Mouse (Mus musculus): ENCODE measurements at regions not wholly inside any gene's neighbourhood (a gene's known extent, or its start where the extent isn't known, plus 50 kb on each side); places are given as distances from the start of the nearest gene placed in this dataset.

DNA sequence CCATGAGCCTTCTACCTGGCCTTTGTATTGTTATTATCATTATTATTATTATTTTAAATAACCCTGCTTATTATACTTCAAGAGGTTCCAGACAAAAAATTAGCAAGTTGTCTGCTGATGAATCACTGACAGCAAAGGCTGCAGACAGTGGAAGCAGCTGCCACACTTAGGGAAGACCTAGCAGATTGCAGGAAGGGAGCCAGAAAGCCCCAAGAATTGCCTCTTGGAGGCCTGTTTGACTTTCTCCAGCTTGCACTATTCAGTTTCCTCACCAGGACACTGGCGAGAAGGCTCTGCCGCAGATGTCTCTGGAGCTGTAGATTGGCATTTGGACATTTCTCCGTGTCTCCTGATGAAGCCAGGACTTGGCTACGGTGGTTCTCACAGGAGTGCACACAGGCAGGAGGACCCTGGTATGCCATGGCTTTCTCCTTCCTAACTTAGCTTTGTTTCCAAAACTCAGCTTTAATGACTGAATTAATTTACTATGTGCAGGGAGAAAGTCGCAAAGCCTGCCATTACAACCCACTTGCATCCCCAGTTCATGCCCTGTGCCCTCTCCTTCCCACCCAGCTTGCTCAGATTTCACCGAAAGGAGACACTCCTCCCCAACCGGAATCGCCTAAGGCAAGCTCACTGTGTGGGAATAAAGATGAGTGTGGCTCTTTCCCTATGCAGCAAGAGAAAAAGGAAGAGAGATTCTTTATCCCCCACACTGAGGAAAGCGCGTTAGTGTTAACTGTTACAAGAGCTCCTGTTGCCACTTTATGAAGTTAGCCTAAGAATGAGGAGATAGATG lies 193.3 kb upstream of the Trib2 start:
- ChIA-PET POLR2A (interaction anchor here in 1 of 4 experiments (1.4 kb wide), 1 partner anchor 10 kb away, joined by 3 read pairs; no protein-coding TSS in a partner anchor), CTCF (no interaction called here)

DNA sequence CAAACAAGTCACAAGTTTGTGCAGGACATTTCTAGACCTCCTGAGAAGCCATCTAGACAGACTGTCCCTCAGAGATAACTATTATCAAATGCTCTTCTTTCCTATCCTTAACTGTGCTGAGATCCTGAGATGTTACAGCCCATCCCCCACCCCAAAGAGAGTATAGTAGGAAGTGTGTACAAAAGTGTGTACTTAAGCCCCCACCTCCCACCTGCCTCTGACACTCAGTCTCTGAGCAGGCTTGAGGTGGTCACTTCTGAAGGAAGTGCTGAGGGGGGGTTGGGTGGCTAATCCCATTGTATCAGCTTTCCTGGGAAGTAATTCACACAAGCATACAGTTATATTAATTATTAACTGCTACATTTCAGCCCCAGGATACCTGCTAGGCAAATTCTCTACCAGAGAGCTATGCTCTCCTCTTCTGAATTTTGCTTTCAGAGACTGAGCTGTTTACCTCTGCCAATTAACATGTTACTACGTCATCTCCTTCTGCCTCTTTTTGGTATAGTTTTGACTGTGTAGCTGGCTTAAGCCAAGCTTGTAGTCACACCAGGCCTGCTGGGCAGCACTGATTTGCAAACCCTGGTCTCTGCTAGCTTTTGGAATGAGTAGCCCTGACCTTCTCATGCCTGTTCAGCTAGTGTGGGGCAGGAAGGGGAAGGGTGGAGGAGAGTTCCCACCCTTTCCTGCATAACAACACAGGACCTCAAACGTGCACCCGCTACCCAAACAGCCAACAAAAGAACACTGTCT lies 192.2 kb upstream of the Trib2 start:
- POLR2A ChIA-PET, result interaction anchor here in 1 of 4 experiments (1.4 kb wide), 1 partner anchor 9 kb away, joined by 3 read pairs; no protein-coding TSS in a partner anchor

GRCm38 (mm10) chr12:16008261-16008660 lies 191.5 kb upstream of the Trib2 start:
- CTCF ChIA-PET, result no interaction called here
- POLR2A ChIA-PET, result no interaction called here

More for the DNA sequence above, 192.2 kb upstream of the Trib2 start:
- CTCF ChIA-PET, result no interaction called here

DNA sequence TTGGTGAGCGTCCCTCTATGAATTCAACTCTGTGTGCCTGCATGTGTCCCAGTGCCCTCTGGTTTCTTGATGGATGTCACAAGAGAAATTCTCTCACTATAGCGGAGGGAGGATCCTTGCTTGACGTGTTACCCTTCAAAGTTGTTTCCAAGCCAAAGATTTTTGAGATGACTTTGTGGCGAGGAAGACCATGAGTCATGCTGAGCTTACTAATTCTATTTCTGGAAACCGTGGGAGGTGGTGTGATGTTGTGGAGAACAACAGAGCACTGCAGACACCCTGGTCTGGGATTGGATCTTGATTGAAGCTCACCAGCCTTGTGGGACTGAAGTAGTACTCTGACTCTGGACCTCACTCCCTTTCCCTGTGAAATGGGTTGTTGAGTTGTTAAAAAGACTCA lies 190.0 kb upstream of the Trib2 start:
- ChIA-PET POLR2A (interaction anchor here in 1 of 4 experiments (0.5 kb wide), 1 partner anchor 18 kb away, joined by 4 read pairs; no protein-coding TSS in a partner anchor), CTCF (no interaction called here)

DNA sequence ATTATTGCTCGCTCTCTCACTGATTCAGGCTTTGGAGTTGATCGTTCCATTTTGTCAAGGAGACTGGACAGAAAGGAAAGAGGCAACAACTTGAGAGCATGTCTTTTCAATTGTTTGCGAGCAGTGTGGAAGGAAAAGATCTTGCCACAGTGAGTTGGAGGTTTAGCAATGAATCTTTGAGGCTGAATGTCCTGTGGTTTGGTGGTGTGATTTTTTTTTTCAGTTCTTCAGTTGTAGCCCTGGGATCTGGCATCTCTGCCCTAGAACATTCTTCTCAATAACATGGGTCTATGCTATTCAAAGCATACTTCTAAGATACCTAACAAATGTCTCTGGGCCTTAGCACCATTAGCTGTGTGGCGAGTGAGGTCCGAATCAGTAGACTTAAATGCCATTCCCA lies 189.6 kb upstream of the Trib2 start:
- ChIA-PET CTCF (no interaction called here), POLR2A (no interaction called here)

- ChIA-PET CTCF (no interaction called here), POLR2A (interaction anchor here in 1 of 4 experiments (0.7 kb wide), 1 partner anchor 298 kb away, joined by 3 read pairs; no protein-coding TSS in a partner anchor)
Measured at GRCm38 (mm10) chr12:16001811-16002210, 185.1 kb upstream of the Trib2 start.

GRCm38 (mm10) chr12:16001225-16001624 lies 184.5 kb upstream of the Trib2 start:
- POLR2A ChIA-PET, result interaction anchor here in 1 of 4 experiments (0.7 to 0.8 kb wide), 2 partner anchors 108 to 299 kb away, joined by 3 read pairs; no protein-coding TSS in a partner anchor
- CTCF ChIA-PET, result no interaction called here

DNA sequence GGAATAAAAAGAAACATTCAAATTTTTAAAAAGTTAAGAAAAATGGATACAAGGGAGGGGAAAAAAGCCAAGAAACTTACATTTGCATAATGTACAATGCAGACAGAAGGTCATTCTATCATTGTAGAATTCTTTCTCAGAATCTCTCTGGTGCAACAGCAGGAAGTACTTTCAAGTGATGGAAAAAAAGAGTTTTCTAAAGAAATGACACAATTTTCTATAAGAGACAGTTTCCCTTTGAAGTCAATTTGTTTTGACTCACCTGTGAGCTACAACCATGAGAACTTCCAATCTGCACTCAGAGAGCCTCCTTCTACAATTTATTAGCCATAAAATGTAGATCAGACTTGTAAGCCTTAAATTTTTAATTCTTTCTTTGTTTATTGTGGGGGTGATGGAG lies 181.6 kb upstream of the Trib2 start:
- ChIA-PET CTCF (no interaction called here), POLR2A (interaction anchor here in 2 of 4 experiments (0.6 to 1.4 kb wide), 2 partner anchors 145 to 183 kb away, joined by 3 read pairs; no protein-coding TSS in a partner anchor)

- CTCF ChIA-PET, result no interaction called here
- POLR2A ChIA-PET, result no interaction called here
Measured at GRCm38 (mm10) chr12:15993866-15994265, 177.1 kb upstream of the Trib2 start.

DNA sequence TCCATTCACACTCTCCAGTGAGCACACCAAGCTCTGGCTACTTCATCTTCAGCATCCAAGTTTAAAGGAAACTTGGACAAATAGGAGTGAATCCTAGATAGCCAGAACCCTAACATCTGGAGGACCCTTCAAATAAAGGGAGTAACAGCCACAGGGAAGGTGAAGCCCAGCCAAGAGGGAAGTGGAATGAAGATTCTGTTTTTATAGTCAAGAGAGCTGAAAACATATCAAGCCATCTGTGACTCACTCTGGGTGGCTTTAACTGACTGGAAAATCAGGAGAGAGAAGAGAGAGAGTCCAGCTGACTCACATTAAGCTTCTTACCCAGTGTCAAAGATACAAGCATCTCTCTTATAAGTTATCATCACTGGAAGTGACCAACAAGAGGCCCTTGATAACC lies 169.6 kb upstream of the Trib2 start:
- POLR2A ChIA-PET, result interaction anchor here in 1 of 4 experiments (1.2 kb wide), 1 partner anchor 25 kb away, joined by 3 read pairs; no protein-coding TSS in a partner anchor
- CTCF ChIA-PET, result no interaction called here

- POLR2A ChIA-PET, result interaction anchor here in 1 of 4 experiments (0.7 kb wide), 1 partner anchor 26 kb away, joined by 3 read pairs; no protein-coding TSS in a partner anchor
- CTCF ChIA-PET, result no interaction called here
Measured at GRCm38 (mm10) chr12:15985649-15986048, 168.9 kb upstream of the Trib2 start.

DNA sequence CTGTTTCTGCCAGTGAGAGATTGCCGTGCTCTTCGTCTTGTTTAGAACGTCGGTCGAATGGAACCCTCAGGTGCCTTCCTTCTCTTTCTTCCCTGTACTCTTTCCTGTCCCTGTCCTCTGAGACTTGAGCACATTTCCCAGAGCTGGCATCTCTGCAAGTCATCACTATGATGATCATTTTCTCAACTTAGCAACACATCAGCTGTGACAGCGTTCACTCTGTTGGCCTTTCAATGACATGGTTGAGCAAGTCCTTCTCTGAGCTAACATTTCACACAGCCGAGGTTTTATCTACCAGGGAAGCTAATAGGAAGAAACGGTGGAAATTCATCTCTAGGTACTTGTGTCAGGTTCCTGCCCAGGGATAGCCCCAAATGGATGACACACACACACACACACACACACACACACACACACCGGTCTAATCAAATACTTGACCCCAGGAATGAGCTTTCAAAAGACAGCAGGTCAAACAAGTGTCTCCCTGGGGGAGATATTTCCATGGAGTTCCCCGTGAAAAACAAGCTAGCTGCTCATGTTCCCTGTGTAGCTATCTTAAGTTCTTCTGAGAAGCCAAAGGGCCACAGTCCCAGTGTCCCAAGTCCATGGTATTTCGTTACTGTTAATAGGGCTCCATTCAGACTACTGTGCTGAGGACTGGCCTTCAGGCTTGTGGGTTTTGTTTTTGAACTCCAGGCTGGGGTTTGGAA lies 167.0 kb upstream of the Trib2 start:
- ChIA-PET POLR2A (interaction anchor here in 1 of 4 experiments (0.7 kb wide), 1 partner anchor 24 kb away, joined by 3 read pairs; no protein-coding TSS in a partner anchor), CTCF (no interaction called here)

DNA sequence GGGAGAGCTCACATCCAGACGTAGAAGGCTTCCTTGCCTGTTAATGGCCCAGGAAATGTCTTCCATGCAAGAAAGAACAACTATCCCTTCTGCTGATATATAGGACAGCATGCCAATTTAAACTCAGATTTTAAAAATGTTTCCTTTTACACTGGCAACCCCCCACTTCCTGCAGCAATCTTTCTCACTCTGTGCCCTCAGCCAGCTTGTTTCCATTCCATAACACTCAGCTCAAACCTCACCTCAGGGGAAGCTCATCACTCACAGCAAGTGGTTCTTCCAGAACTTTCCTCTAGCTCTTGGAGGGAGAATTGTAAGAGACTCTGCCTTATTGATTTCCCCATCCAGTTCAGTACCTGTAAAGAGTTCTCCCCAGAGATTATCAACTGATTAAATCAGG lies 165.0 kb upstream of the Trib2 start:
- POLR2A ChIA-PET, result interaction anchor here in 1 of 4 experiments (0.7 kb wide), 1 partner anchor 73 kb away, joined by 3 read pairs; no protein-coding TSS in a partner anchor

DNA sequence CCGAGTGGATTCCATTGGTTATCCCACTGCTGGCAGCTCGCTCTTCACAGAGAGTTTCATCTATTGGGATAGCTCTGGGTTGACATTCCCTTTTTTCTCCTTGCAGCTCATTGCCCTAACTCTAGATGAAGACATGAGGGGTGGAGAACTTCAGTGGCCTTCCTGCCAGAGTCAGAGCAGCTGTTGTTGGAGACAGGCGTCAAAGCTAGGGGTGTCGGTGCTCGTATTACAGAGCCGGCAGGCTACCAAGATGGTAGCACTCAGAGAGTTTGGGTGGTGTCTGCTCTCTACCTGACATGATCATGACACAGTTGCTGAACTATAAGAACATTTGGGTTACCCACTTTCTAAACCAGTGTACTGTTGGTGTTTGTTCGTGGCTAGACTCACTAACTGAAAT lies 162.5 kb upstream of the Trib2 start:
- CTCF ChIA-PET, result interaction anchor here in 2 of 4 experiments (0.6 kb wide), 2 partner anchors 35 to 1847 kb away, joined by 3 read pairs; no protein-coding TSS in a partner anchor
- POLR2A ChIA-PET, result no interaction called here

More for the DNA sequence above, 165.0 kb upstream of the Trib2 start:
- CTCF ChIA-PET, result interaction anchor here in 1 of 4 experiments (0.6 kb wide), 1 partner anchor 10 kb away, joined by 9 read pairs; no protein-coding TSS in a partner anchor

DNA sequence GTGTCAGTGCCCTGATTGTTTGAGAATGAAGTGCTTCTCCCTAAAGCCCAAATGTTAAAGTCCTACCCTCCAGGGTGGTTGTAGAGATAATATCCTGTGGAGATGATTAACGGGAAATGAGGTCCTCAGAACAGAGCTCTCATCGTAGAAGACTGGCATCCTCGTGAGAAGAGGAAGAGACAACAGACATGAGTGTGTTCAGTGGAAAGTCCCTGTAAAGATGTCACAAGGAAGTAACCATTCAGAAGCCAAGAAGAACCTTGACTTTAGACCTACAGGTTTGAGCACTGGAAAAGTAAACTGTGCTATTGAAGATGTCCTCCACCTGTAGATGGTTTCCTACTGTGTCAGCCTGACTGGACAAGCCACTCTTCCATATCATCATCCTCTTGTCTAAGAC lies 155.1 kb upstream of the Trib2 start:
- ChIA-PET CTCF (interaction anchor here in 1 of 4 experiments (0.5 kb wide), 1 partner anchor 10 kb away, joined by 9 read pairs; no protein-coding TSS in a partner anchor), POLR2A (no interaction called here)

DNA sequence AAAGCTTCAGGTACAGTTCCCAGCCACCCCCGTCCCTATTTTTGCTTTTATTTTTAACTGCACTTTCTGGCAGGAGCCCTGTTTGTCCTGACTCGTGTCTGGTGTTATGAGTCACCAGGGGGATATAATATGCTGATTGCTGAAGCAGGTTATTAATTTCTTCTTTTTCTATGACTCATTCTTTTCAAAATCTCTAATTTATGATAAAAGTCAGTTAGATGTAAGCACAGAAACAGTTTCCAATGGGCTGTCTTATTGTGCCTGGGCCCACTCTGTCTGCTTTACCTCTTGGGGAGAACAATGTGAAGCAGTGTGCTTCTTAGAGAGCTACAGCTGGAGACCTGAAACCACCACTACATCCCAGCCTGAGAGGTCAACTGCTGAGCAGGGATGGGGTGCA lies 153.5 kb upstream of the Trib2 start:
- ChIA-PET POLR2A (interaction anchor here in 1 of 4 experiments (0.5 kb wide), 1 partner anchor 619 kb away, joined by 5 read pairs; no protein-coding TSS in a partner anchor), CTCF (no interaction called here)

GRCm38 (mm10) chr12:15967550-15968102 lies 150.9 kb upstream of the Trib2 start:
- CTCF ChIA-PET, result no interaction called here
- POLR2A ChIA-PET, result interaction anchor here in 1 of 4 experiments (1.4 kb wide), 1 partner anchor 17 kb away, joined by 3 read pairs; no protein-coding TSS in a partner anchor

DNA sequence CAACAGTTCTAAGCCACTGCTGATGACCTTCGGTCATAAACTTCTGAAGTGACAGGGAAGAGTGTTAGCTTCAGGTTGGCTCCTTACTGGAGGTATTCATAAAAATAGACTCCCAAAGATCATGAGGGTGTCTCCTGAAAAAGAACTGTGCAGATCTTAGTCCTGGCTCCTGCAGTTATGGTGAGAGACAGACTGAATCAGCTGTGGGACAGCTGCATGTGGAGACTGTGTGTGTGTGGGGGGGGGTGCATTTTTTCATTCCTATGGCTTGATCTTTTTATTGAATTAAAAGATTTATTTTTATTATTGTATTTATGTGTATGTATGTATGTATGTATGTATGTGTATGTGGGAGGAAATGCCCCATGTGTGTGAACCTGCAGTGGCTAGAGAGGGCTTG lies 149.9 kb upstream of the Trib2 start:
- POLR2A ChIA-PET, result no interaction called here
- CTCF ChIA-PET, result no interaction called here

GRCm38 (mm10) chr12:15965921-15966320 lies 149.2 kb upstream of the Trib2 start:
- ChIA-PET POLR2A (interaction anchor here in 1 of 4 experiments (0.6 kb wide), 1 partner anchor 1671 kb away, joined by 3 read pairs; no protein-coding TSS in a partner anchor), CTCF (no interaction called here)
